Mouse (Mus musculus) fibroblast of lung, adult 2 months (primary cell): ENCODE data around the gene 2410015M20Rik.
A peak's percentile ranks its signal among the peaks of the same experiment; 100 is the strongest.
"Not testable (repeated sequence)": the region's sequence is repeated elsewhere in the genome, so short reads cannot be mapped to it uniquely, and the experiment has no call there.

ENCODE experiments used
- DNase-seq: peaks from one replicate; pipeline ENCODE4 v3.0.0-alpha.2; 2011; ENCODE audit warnings: low read depth

The 2410015M20Rik gene

GRCm38 (mm10) chr17:56609452-56610171 is at the start of gene 2410015M20Rik:
Gene 2410015M20Rik, minus strand, starts transcription at chr17:56609771.
- peak; percentile 94 for DNase-seq

- DNase-seq, result no peak
Observed at GRCm38 (mm10) chr17:56656171-56656570, 46.6 kb upstream of the 2410015M20Rik start.

- no peak for DNase-seq
Observed at GRCm38 (mm10) chr17:56655311-56655710, 45.7 kb upstream of the 2410015M20Rik start.

- DNase-seq, result no peak
Observed at GRCm38 (mm10) chr17:56654771-56655170, 45.2 kb upstream of the 2410015M20Rik start.

- no peak for DNase-seq
Observed at GRCm38 (mm10) chr17:56651801-56652200, 42.2 kb upstream of the 2410015M20Rik start.

GRCm38 (mm10) chr17:56647546-56647945 is 38.0 kb upstream of the 2410015M20Rik start:
- no peak for DNase-seq

GRCm38 (mm10) chr17:56643237-56643636 is 33.7 kb upstream of the 2410015M20Rik start:
- DNase-seq, result no peak

GRCm38 (mm10) chr17:56634023-56634422 is 24.5 kb upstream of the 2410015M20Rik start:
- DNase-seq, result no peak

- no peak for DNase-seq
Observed at GRCm38 (mm10) chr17:56631807-56632206, 22.2 kb upstream of the 2410015M20Rik start.

GRCm38 (mm10) chr17:56629800-56630781 is 20.5 kb upstream of the 2410015M20Rik start:
- DNase-seq, result not testable (repeated sequence)

GRCm38 (mm10) chr17:56627530-56628277 is 18.1 kb upstream of the 2410015M20Rik start, which contains the start of gene Catsperd:
Gene Catsperd, plus strand, starts transcription at chr17:56628143.
- DNase-seq, result no peak

- DNase-seq, result peak; percentile 91
Observed at GRCm38 (mm10) chr17:56626754-56627470, 17.3 kb upstream of the 2410015M20Rik start, which contains the start of gene Lonp1. Gene Lonp1, minus strand, starts transcription at chr17:56626887.

GRCm38 (mm10) chr17:56626260-56626659 is 16.7 kb upstream of the 2410015M20Rik start:
- no peak for DNase-seq

- no peak for DNase-seq
Observed at GRCm38 (mm10) chr17:56625495-56625894, 15.9 kb upstream of the 2410015M20Rik start.

- no peak for DNase-seq
Observed at GRCm38 (mm10) chr17:56617628-56618027, 8.1 kb upstream of the 2410015M20Rik start.

- no peak for DNase-seq
Observed at GRCm38 (mm10) chr17:56616725-56617124, 7.2 kb upstream of the 2410015M20Rik start.

- no peak for DNase-seq
Observed at GRCm38 (mm10) chr17:56615792-56616191, 6.2 kb upstream of the 2410015M20Rik start.

- DNase-seq, result no peak
Observed at GRCm38 (mm10) chr17:56615136-56615784, 5.7 kb upstream of the 2410015M20Rik start.

GRCm38 (mm10) chr17:56614391-56615135 is 5.0 kb upstream of the 2410015M20Rik start:
- DNase-seq, result no peak

- not testable (repeated sequence) for DNase-seq
Observed at GRCm38 (mm10) chr17:56613893-56614292, 4.3 kb upstream of the 2410015M20Rik start.
